In genomic region chr13:103982376-103982775, GRCm38 (mm10) we compare ENCODE assay signal across 18 mouse cellular contexts.
DNase-seq lines count a peak whose midpoint lies in the region; ATAC-seq and TF ChIP-seq lines count a peak whose summit lies in the region.
"Had no signal": no experiment of that assay in that cellular context is flagged by ENCODE, and none has a peak within 500 bp of the region (broad histone marks: within the 10 kb centered on the region; RNA-seq: fewer than 3 reads in every experiment).

No protein-coding gene starts in this region.

- peak; percentile 66 for DNase-seq in heart, adult 11 months
- DNase-seq in heart, adult 8-10 months (ENCODE audit: low spot score), result no peak
- no peak for DNase-seq in liver, adult 2 months (ENCODE audit: extremely low read depth, low read depth, low spot score)
- no peak for DNase-seq in liver, embryonic 11.5 days (ENCODE audit: low spot score)
- DNase-seq in Patski (ENCODE audit: low read depth, low spot score), result no peak
- no peak for DNase-seq in cerebellum, postnatal 25 days
- DNase-seq: adrenal gland, postnatal 36 days; cerebellum, adult 9-10 months; embryo, embryonic 11 days; gastrocnemius, postnatal 25 days; right cerebral cortex, adult 18-20 months had no signal

- no peaks in the 10 kb centered on the region for H3K79me2 ChIP-seq in liver, adult 2 months (ENCODE audit: control insufficient read depth, insufficient read depth, low read length)

- POLR2A ChIA-PET in Patski (lab: Charles Lee), result no interaction called here

- H3K9ac ChIP-seq in liver, adult 2 months (ENCODE audit: low read depth, low read length), result no peak overlapping the region
- H3K9ac ChIP-seq in liver, embryonic 11.5 days (ENCODE audit: low read depth, low read length), result no peak overlapping the region
- H3K9ac ChIP-seq: embryonic facial prominence, embryonic 15.5 days; heart, embryonic 15.5 days; limb, embryonic 12.5 days had no signal

- H3K4me3 ChIP-seq in liver, adult 2 months (ENCODE audit: insufficient read depth, low read depth, low read length), result no peak overlapping the region
- H3K4me3 ChIP-seq in liver, embryonic 11.5 days (ENCODE audit: low read depth, low read length), result no peak overlapping the region
- no peak overlapping the region for H3K4me3 ChIP-seq in E14TG2a.4 (replicated peaks; ENCODE audit: low read length)
- H3K4me3 ChIP-seq: embryonic facial prominence, embryonic 15.5 days; heart, embryonic 15.5 days; hindbrain, embryonic 10.5 days; limb, embryonic 12.5 days had no signal

- peak; percentile 20; the same call in 1 of the 2 replicates for TF ChIP-seq CTCF in liver, adult 2 months (IDR thresholded peaks at IDR 0.05; ENCODE audit: low read depth, low read length)
- TF ChIP-seq CTCF in E14TG2a.4 (conservative IDR thresholded peaks at IDR 0.05; ENCODE audit: low read length) (peak; percentile 48), Patski (IDR thresholded peaks at IDR 0.05) (peak; percentile 44)

- H3K36me3 ChIP-seq in liver, adult 2 months (ENCODE audit: control insufficient read depth, insufficient read depth, low read length), result no peaks in the 10 kb centered on the region
- no peaks in the 10 kb centered on the region for H3K36me3 ChIP-seq in liver, embryonic 11.5 days (ENCODE audit: control insufficient read depth, insufficient read depth, low read length)
- no peaks in the 10 kb centered on the region for H3K36me3 ChIP-seq in E14TG2a.4 (ENCODE audit: insufficient read depth, low read length)
- H3K36me3 ChIP-seq: embryonic facial prominence, embryonic 15.5 days; G1E; heart, embryonic 15.5 days; hindbrain, embryonic 10.5 days; limb, embryonic 12.5 days had no signal

- H3K4me1 ChIP-seq in liver, adult 2 months (ENCODE audit: control insufficient read depth, insufficient read depth, low read length), result no peaks in the 10 kb centered on the region
- H3K4me1 ChIP-seq in liver, embryonic 11.5 days (replicated peaks; ENCODE audit: control insufficient read depth, insufficient read depth, low read length), result no peaks in the 10 kb centered on the region
- H3K4me1 ChIP-seq in E14TG2a.4 (replicated peaks; ENCODE audit: low read depth, low read length), result peaks cover 6% of the 10 kb centered on the region; the same call in 1 of the 2 replicates

- H3K4me2 ChIP-seq in liver, embryonic 11.5 days, result no peak overlapping the region
- H3K4me2 ChIP-seq: embryonic facial prominence, embryonic 15.5 days; heart, embryonic 15.5 days; limb, embryonic 12.5 days had no signal

- ATAC-seq in liver, embryonic 11.5 days (replicated peaks; ENCODE audit: low FRiP score), result no peak
- no peak for ATAC-seq in Patski
- ATAC-seq: inflammation-experienced regulatory T-cells, adult 6 months had no signal

- no peak overlapping the region for H3K27ac ChIP-seq in liver, adult 2 months (replicated peaks; ENCODE audit: insufficient read depth, low read depth, low read length)
- H3K27ac ChIP-seq in liver, embryonic 11.5 days (ENCODE audit: low read depth, low read length), result no peak overlapping the region
- H3K27ac ChIP-seq: embryonic facial prominence, embryonic 15.5 days; heart, embryonic 15.5 days; hindbrain, embryonic 10.5 days; limb, embryonic 12.5 days had no signal

- in situ Hi-C loops in Patski (cut with MboI; ENCODE audit: low pct_unique_long_range_greater_than_20kb), result no loop called here

- H3K27me3 ChIP-seq in liver, adult 2 months (ENCODE audit: control insufficient read depth, insufficient read depth, low read length), result no peaks in the 10 kb centered on the region
- no peaks in the 10 kb centered on the region for H3K27me3 ChIP-seq in liver, embryonic 11.5 days (replicated peaks; ENCODE audit: control insufficient read depth, insufficient read depth, low read length)
- peaks cover 11% of the 10 kb centered on the region for H3K27me3 ChIP-seq in E14TG2a.4 (ENCODE audit: insufficient read depth, low read length)
- no peaks in the 10 kb centered on the region for H3K27me3 ChIP-seq in Patski
- H3K27me3 ChIP-seq: embryonic facial prominence, embryonic 15.5 days; heart, embryonic 15.5 days; limb, embryonic 12.5 days had no signal

- no peaks in the 10 kb centered on the region for H3K9me3 ChIP-seq in liver, embryonic 11.5 days (ENCODE audit: control insufficient read depth, low read length)
- no peaks in the 10 kb centered on the region for H3K9me3 ChIP-seq in E14TG2a.4 (ENCODE audit: low read length)
- H3K9me3 ChIP-seq: embryonic facial prominence, embryonic 15.5 days; heart, embryonic 15.5 days had no signal

- no peak for TF ChIP-seq POLR2A in liver, adult 2 months (IDR thresholded peaks at IDR 0.05; ENCODE audit: extremely low read depth, insufficient read depth, low read length)

- WGBS in liver, adult 2 months, result 98% methylated on average over 3 of the region's 3 CpGs
- 89% methylated on average over 3 of the region's 3 CpGs for WGBS in liver, embryonic 11.5 days

- CTCF ChIA-PET in Patski (lab: Charles Lee), result no interaction called here
